Mouse (Mus musculus): ENCODE results near the gene Tmco4. TPM values are rescaled to one million over a fixed set of nuclear protein-coding genes. Genes with fewer than 3 reads are reported as not detected.
"Not testable (repeated sequence)": the region's sequence is repeated elsewhere in the genome, so short reads cannot be mapped to it uniquely, and the experiment has no call there.

The Tmco4 gene
- polyA plus RNA-seq, 1 experiment from 2014 or later, result 6.1 TPM

DNA sequence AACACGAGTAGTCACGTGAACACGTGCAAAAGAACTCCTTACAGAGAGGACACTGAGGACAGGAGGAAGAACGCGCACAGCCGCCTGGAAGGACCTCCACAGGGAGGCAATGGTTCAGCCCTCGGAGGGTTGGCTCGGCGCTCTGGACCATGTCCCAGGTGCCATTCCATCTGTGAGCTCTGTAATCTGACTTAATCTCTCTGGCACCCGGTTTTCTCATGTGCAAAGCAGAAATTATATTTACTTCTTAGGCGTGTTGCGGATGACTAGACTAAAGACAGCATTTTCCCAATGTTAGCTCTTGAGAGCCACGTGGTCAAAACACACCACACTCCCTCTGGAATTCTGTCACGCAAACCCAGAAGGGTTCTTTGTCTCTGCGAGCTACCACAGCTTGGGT lies 13.6 kb upstream of the Tmco4 start:
- peaks cover 20% of the 10 kb centered on the region for H3K4me1 ChIP-seq
- H3K9ac ChIP-seq, result no peak overlapping the region
- H3K27ac ChIP-seq, result peak overlapping the region; percentile 68; the same call in 1 of the 2 replicates
- no peaks in the 10 kb centered on the region for H3K9me3 ChIP-seq (replicated peaks)
- WGBS, result 80% methylated on average over 15 of the region's 15 CpGs
- no peak overlapping the region for H3K4me2 ChIP-seq
- H3K4me3 ChIP-seq (replicated peaks), result no peak overlapping the region
- no peaks in the 10 kb centered on the region for H3K36me3 ChIP-seq
- ATAC-seq (replicated peaks; ENCODE audit: low FRiP score), result no peak
- H3K27me3 ChIP-seq, result no peaks in the 10 kb centered on the region

DNA sequence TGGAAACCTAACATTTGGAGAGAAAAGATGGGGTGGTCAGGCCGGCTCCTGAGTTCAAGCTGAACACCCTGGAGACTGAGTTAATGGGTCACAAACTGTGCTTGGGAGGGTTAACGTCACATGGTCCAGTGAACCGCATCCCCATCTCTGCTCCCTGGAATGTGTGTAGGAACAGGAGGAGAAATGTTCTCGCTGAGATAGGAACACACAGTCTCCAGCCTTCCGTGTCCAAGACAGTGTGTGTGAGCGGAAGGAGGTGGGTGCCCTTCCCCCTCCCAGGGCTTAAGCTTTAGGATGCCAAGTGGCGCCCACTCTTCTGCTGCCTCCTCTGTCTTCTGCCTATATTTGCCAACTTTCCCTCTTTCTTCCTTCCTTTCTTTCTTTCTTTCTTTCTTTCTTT lies 12.8 kb upstream of the Tmco4 start:
- H3K9ac ChIP-seq, result no peak overlapping the region
- H3K27me3 ChIP-seq, result no peaks in the 10 kb centered on the region
- no peak overlapping the region for H3K4me3 ChIP-seq (replicated peaks)
- H3K36me3 ChIP-seq, result no peaks in the 10 kb centered on the region
- H3K4me2 ChIP-seq, result no peak overlapping the region
- WGBS, result 36% methylated on average over 7 of the region's 7 CpGs
- H3K27ac ChIP-seq, result peak overlapping the region; percentile 68
- peaks cover 20% of the 10 kb centered on the region for H3K4me1 ChIP-seq
- peak; percentile 96 for ATAC-seq (replicated peaks; ENCODE audit: low FRiP score)
- no peaks in the 10 kb centered on the region for H3K9me3 ChIP-seq (replicated peaks)

DNA sequence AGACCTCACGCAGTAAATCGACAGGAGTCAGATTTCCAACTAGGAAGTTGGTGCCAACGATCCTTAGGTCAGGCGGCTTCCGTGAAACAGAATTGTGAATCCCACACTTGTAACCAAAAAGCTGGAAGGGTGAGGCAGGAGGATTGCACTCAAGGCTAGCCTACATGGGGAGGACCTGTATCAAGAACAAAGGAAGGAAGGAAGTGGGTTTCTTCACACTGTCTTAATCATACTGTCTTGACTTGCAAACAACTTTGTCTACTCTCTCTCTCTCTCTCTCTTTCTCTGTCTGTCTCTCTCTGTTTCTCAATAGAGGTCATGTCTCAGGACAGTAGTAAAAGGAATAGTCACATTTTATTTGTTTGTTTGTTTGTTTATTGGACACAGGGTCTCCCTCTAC lies 10.0 kb upstream of the Tmco4 start:
- H3K4me2 ChIP-seq, result no peak overlapping the region
- H3K4me1 ChIP-seq, result peaks cover 37% of the 10 kb centered on the region
- no peaks in the 10 kb centered on the region for H3K27me3 ChIP-seq
- 68% methylated on average over 5 of the region's 5 CpGs for WGBS
- no peak overlapping the region for H3K4me3 ChIP-seq (replicated peaks)
- H3K27ac ChIP-seq, result no peak overlapping the region
- H3K9me3 ChIP-seq (replicated peaks), result no peaks in the 10 kb centered on the region
- ATAC-seq (replicated peaks; ENCODE audit: low FRiP score), result no peak
- no peaks in the 10 kb centered on the region for H3K36me3 ChIP-seq
- H3K9ac ChIP-seq, result no peak overlapping the region

DNA sequence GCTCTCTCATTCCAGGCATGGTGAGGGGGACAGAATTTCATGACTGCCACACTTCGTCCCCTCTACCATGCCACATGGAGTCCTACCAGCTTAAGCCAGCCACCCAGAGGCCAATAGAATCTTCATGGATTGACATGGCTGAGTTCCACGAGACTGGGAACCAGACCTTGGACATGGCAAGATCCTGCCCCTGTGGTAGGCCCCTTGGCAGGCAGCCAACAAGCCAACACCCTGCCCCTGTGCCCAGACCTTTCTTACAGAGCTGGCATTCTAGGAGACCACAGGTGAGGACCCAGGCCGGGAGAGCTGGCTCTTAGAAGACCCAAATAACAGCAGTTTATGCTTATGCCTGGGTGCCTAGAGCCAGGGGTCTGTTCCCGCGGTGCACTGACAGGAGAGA lies 6.8 kb upstream of the Tmco4 start:
- Histone ChIP-seq H3K4me3 (replicated peaks) (no peak overlapping the region), H3K4me2 (no peak overlapping the region), H3K9ac (no peak overlapping the region), H3K4me1 (peaks cover 40% of the 10 kb centered on the region), H3K9me3 (replicated peaks) (no peaks in the 10 kb centered on the region), H3K27ac (peak overlapping the region; percentile 78), H3K27me3 (no peaks in the 10 kb centered on the region), H3K36me3 (no peaks in the 10 kb centered on the region)
- WGBS, result 71% methylated on average over 5 of the region's 5 CpGs
- no peak for ATAC-seq (replicated peaks; ENCODE audit: low FRiP score)

DNA sequence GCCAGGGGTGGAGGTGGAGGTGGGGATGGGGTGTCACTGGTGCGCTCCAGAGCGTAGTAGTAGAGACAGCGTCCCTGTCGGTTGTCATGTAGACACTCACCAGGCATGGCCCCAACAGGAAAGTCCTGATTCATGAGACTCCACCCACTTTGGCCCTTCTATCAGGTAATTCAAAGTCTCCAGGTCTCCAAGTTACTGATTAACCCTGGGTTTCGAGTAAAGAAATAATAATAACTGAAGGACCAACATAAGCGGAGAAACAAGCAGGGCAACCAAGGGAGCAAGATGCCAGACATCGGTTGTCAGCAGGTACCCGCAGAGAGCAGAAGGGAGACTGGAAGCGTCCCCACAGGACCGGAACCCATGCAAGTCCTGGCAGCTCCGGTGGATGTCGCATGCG lies 5.8 kb upstream of the Tmco4 start, which contains the start of gene Rnf186:
TSS of gene Rnf186 (plus strand) at position 247 of the 400 bp plus-strand sequence.
- Histone ChIP-seq H3K27me3 (no peaks in the 10 kb centered on the region), H3K27ac (peak within 1 kb of the TSS; percentile 85), H3K4me3 (replicated peaks) (peak within 1 kb of the TSS; percentile 15), H3K4me1 (peaks cover 39% of the 10 kb centered on the region), H3K36me3 (no peaks in the 10 kb centered on the region), H3K9me3 (replicated peaks) (no peaks in the 10 kb centered on the region), H3K4me2 (peak within 1 kb of the TSS; percentile 36), H3K9ac (no peak within 1 kb of the TSS)
- 75% methylated on average over 13 of the region's 13 CpGs for WGBS
- ATAC-seq (replicated peaks; ENCODE audit: low FRiP score), result 0 out of 2 replicates have a peak, but pooled peaks have one; percentile 55

DNA sequence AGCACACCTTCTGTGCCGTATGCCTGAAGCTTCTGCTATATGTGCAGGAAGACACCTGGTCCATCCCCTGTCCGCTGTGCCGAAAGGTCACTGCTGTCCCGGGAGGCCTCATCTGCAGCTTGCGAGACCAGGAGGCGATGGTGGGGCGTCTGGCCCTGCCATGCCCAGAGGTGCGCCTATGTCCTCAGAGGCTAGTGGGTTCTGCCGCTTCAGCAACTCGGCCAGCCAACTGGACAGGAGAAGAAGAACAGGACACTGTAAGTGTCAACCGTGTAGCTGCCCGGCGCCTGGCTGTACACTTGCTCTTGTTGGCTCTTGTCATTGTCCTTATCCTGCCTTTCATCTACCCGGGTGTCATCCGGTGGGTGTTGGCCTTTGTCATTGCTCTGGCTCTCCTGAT lies 5.2 kb upstream of the Tmco4 start:
- Histone ChIP-seq H3K36me3 (no peaks in the 10 kb centered on the region), H3K27me3 (no peaks in the 10 kb centered on the region), H3K4me2 (peak overlapping the region; percentile 36), H3K4me3 (replicated peaks) (peak overlapping the region; percentile 15), H3K27ac (peak overlapping the region; percentile 85), H3K9me3 (replicated peaks) (no peaks in the 10 kb centered on the region), H3K9ac (no peak overlapping the region), H3K4me1 (peaks cover 43% of the 10 kb centered on the region)
- 84% methylated on average over 15 of the region's 15 CpGs for WGBS
- ATAC-seq (replicated peaks; ENCODE audit: low FRiP score), result no peak

DNA sequence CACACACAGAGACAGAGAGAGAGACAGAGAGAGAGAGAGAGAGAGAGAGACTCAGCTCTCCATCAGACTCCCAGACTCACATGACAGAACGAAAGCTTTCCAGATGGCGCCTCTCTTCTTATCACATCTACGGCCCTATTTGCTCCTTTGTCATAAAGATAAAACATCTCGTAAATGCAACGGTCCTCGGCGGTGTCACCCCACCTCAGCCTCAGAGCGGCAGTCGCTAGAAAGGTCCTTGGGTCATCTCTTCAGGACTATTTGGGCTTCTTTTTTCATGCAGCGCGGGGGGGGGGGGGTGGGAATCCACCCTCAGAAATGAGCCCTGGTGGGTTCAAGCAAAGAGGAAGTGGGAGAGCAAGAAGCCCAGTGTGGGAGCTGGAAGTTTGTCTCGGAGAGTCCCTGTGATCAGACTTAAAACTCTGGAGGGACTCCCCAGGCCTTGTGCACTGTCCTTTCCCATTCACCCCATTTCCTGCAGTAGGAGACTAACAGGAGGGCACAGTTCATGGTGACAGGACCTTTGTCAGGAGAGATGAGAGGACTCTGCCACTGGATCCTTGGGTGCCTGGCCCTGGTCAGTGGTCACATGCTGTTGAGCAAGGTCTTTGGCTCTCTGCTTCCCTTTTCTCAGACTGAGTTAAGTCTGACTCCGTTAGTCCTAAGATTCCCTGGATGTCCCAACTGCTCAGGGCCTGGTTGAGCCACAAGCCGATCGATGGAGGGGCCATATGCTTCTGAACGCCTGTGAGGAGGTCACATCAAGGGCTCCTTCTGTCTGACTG lies 3.7 kb upstream of the Tmco4 start:
- Histone ChIP-seq H3K4me2 (peak overlapping the region; percentile 36; the same call in 1 of the 2 replicates), H3K4me3 (replicated peaks) (no peak overlapping the region), H3K36me3 (no peaks in the 10 kb centered on the region), H3K9ac (no peak overlapping the region), H3K27ac (0 out of 2 replicates have a peak overlapping the region, but pooled peaks have one; percentile 7), H3K27me3 (no peaks in the 10 kb centered on the region), H3K4me1 (peaks cover 48% of the 10 kb centered on the region), H3K9me3 (replicated peaks) (no peaks in the 10 kb centered on the region)
- WGBS, result 45% methylated on average over 16 of the region's 16 CpGs
- ATAC-seq (replicated peaks; ENCODE audit: low FRiP score), result no peak

DNA sequence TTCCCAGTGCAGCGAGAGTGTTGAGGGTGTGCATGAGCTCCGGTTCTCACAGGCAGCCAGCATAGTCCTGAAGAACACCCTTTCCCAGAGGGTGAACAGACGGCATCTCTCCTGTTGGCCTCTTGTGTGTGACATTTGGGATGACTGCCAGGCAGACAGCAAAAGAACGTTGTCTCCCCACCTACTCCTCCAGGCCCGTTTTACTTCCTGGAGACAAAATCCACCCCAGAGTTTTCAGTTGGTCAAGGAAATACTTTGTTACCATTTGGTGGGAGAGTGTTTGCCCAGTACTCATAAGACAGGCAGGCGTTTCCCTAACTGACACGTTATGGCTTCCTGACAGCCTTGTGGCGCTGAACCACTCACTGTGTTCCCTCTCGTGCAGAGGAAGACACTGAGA lies 3.0 kb upstream of the Tmco4 start:
- peaks cover 48% of the 10 kb centered on the region for H3K4me1 ChIP-seq
- no peak overlapping the region for H3K4me2 ChIP-seq
- H3K27me3 ChIP-seq, result no peaks in the 10 kb centered on the region
- H3K9me3 ChIP-seq (replicated peaks), result no peaks in the 10 kb centered on the region
- no peak overlapping the region for H3K9ac ChIP-seq
- no peak overlapping the region for H3K4me3 ChIP-seq (replicated peaks)
- H3K36me3 ChIP-seq, result no peaks in the 10 kb centered on the region
- WGBS, result 48% methylated on average over 9 of the region's 9 CpGs
- no peak for ATAC-seq (replicated peaks; ENCODE audit: low FRiP score)
- H3K27ac ChIP-seq, result no peak overlapping the region

DNA sequence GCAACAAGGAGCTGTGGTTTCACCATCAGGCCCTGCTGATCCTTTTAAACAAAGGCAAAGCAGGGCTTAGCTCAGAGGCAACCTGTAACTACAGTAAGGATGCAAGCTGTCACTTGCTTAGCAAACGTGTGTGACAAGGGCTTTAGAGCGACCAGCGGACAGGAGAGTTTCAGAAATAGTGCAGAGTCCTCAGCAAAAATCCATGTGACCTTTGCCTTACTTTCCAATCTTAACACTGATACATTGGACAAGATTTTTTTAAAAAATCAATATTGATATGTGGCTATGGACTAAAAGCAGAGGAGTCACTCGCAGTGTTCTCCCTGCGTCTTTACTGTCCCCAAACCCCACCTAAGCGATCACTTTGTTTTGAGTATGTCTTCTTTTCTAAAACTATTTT lies 1.3 kb upstream of the Tmco4 start:
- no peak for ATAC-seq (replicated peaks; ENCODE audit: low FRiP score)
- H3K27me3 ChIP-seq, result no peaks in the 10 kb centered on the region
- H3K27ac ChIP-seq, result no peak overlapping the region
- peaks cover 52% of the 10 kb centered on the region for H3K4me1 ChIP-seq
- H3K36me3 ChIP-seq, result no peaks in the 10 kb centered on the region
- 93% methylated on average over 6 of the region's 6 CpGs for WGBS
- no peak overlapping the region for H3K9ac ChIP-seq
- H3K9me3 ChIP-seq (replicated peaks), result no peaks in the 10 kb centered on the region
- H3K4me3 ChIP-seq (replicated peaks), result no peak overlapping the region
- H3K4me2 ChIP-seq, result no peak overlapping the region

DNA sequence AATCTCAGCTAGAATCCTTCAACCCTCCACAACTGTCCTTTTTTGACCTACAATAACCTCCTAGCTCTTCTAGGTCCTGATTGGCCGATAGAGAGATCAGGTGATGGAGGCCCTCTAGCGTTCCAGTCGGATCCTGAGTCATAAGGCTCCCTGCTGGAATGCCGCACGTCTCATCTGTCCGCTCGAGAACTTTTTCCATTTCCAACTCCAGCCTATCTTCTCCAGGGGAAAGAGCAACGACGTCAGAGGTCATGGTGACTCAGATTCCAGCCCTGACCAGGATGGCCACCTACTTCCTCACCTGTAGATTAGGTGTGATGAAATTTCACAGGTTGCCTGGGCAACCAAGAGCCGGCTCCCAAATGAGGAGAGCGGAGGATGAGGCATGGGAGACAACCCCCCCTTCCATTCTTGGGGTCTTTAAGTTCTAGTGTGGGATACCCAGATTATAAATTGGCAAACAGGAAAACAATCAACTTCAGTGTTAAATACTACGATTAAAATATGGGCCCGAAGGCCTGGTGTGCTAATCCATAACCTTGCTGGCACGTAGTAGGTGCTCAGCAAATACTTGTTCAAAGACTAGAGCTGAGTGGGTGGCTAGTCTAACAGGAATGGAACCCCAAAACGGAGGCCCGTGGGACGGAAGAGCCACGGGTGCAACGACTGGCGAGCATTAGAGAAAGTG lies 405 bp upstream of the Tmco4 start:
- Histone ChIP-seq H3K4me3 (replicated peaks) (peak overlapping the region; percentile 57), H3K9me3 (replicated peaks) (no peaks in the 10 kb centered on the region), H3K27me3 (no peaks in the 10 kb centered on the region), H3K4me2 (peak overlapping the region; percentile 91), H3K4me1 (peaks cover 45% of the 10 kb centered on the region), H3K27ac (peak overlapping the region; percentile 86), H3K9ac (peak overlapping the region; percentile 76), H3K36me3 (no peaks in the 10 kb centered on the region)
- peak; percentile 27; the same call in 1 of the 2 replicates for ATAC-seq (replicated peaks; ENCODE audit: low FRiP score)
- WGBS, result 22% methylated on average over 20 of the region's 20 CpGs

DNA sequence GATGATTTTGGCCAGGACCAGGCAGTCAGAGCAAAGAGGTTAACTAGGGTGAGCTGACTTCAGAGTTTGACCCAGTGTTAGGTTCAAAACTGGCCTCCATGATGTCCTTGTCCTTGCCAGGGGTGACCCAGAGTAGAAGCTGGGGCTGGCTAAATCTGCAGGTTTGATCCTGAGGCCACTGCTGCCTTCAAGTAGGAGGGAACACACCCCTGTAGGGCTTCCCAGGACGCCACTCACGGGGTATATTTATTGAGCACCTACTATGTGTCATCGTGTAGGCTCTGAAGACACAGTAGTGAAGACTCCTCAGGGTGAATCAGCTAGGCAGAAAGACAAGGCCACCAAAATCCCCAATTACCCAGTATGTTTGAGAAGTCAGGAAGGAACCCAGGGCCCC lies 1.0 kb downstream of the Tmco4 start:
- peak; percentile 7; the same call in 1 of the 2 replicates for ATAC-seq (replicated peaks; ENCODE audit: low FRiP score)
- Histone ChIP-seq H3K9ac (0 out of 2 replicates have a peak overlapping the region, but pooled peaks have one; percentile 76), H3K27me3 (no peaks in the 10 kb centered on the region), H3K36me3 (no peaks in the 10 kb centered on the region), H3K4me2 (peak overlapping the region; percentile 91), H3K4me1 (peaks cover 40% of the 10 kb centered on the region), H3K9me3 (replicated peaks) (no peaks in the 10 kb centered on the region), H3K4me3 (replicated peaks) (peak overlapping the region; percentile 57), H3K27ac (peak overlapping the region; percentile 86; the same call in 1 of the 2 replicates)
- WGBS, result 64% methylated on average over 3 of the region's 3 CpGs

DNA sequence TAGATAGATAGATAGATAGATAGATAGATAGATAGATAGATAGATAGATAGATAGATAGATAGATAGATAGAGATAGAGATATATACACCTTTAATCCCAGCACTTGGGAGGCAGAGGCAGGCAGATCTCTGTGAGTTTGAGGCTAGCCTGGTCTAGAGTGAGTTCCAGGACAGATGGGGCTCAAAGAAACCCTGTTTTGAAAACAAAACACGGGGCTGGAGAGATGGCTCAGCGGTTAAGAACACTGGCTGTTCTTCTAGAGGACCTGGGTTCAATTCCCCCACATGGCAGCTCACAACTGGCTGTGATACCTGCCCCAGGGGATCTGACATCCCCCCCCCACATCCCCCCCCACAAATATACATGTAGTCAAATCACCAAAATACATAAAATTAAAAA lies 1.9 kb downstream of the Tmco4 start:
- not testable (repeated sequence) for H3K9me3 ChIP-seq (replicated peaks); H3K9ac ChIP-seq; H3K4me2 ChIP-seq; H3K27ac ChIP-seq; H3K4me3 ChIP-seq (replicated peaks); ATAC-seq (replicated peaks; ENCODE audit: low FRiP score); H3K27me3 ChIP-seq; H3K36me3 ChIP-seq
- H3K4me1 ChIP-seq, result peaks cover 33% of the 10 kb centered on the region
- WGBS, result 88% methylated on average over 2 of the region's 2 CpGs
